Mouse (Mus musculus): ENCODE results near the gene Chn2. TPM values are rescaled to one million over a fixed set of nuclear protein-coding genes. Genes with fewer than 3 reads are reported as not detected.

Chn2 gene
- polyA plus RNA-seq, 1 experiment, result 5.6 TPM

DNA sequence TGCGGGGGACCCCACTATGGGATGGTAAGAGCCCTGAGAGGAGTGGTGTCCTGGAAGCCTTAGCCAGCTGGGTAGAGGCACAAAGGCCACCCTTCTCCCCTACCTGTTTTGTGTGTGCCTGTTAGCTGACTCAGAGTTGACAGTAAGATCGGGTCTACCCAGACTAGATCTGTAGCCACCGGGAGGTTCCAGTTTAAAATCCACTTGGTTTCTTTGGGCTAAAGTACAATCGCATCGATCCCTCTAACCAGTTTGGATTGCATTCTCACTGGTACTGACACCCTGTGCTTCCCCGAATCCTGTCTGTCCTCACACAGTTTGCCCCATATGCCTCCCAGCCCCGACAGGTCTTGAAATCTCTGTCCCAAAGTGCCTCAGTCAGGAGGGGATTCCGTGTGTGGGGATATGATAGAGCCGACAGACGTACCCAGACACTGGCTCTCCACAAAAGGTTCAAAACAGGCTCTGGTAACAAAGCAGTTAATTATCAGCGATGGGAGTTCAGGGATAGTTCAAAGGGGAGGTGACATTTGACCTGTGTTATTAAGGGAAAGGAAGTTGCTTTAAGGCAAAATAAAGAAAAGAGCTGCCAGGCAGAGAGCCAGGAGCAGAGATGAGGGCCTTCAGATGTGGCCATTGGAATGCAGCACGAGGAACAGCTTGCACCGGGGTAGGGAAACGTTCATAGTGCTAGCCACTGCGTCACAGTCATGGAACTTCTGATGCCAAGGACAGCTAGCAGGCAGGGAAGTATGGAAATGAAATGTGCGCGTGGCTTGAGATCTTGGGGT lies 212.2 kb downstream of the Chn2 start:
- Histone ChIP-seq H3K4me3 (ENCODE audit: low read depth, low read length) (no peak overlapping the region), H3K36me3 (ENCODE audit: control insufficient read depth, insufficient read depth, low read length, poor library complexity, severe bottlenecking) (no peaks in the 10 kb centered on the region), H3K4me1 (ENCODE audit: control insufficient read depth, insufficient read depth, low read length) (no peaks in the 10 kb centered on the region), H3K27me3 (ENCODE audit: control insufficient read depth, insufficient read depth, low read length, poor library complexity, severe bottlenecking) (no peaks in the 10 kb centered on the region), H3K27ac (ENCODE audit: insufficient read depth, low read length) (no peak overlapping the region), H3K9ac (ENCODE audit: low read depth, poor library complexity, severe bottlenecking) (no peak overlapping the region), H3K9me3 (replicated peaks; ENCODE audit: control insufficient read depth, insufficient read depth, low read length, poor library complexity, severe bottlenecking) (no peaks in the 10 kb centered on the region)
- no peak for TF ChIP-seq CTCF (IDR thresholded peaks at IDR 0.05; ENCODE audit: low read depth, low read length)
- TF ChIP-seq POLR2A (IDR thresholded peaks at IDR 0.05; ENCODE audit: insufficient read depth, low read length), result no peak
- no peak for TF ChIP-seq EP300 (IDR thresholded peaks at IDR 0.05; ENCODE audit: insufficient read depth, low read depth, low read length)

DNA sequence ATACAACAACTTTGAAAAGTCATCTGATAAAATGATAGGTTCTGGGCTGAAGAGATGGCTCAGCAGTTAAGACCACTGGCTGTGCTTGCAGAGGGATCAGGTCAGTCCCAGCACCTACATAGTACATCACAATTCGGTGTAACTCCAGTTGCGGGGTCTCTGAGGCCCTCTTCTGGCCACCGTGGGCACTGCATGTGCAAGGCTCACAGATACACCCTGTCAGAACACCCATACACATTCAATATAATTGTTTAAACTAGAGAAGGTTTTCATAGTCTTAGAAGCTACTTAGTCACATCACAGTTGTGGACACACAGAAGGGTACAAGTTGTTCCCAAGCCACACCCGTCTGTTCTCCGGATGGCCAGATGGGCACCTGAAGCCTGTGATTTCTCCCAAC lies 213.9 kb downstream of the Chn2 start:
- no peak for TF ChIP-seq POLR2A (IDR thresholded peaks at IDR 0.05; ENCODE audit: insufficient read depth, low read length)
- peak; percentile 73 for TF ChIP-seq CTCF (IDR thresholded peaks at IDR 0.05; ENCODE audit: low read depth, low read length)
- TF ChIP-seq EP300 (IDR thresholded peaks at IDR 0.05; ENCODE audit: insufficient read depth, low read depth, low read length), result no peak
- no peaks in the 10 kb centered on the region for H3K36me3 ChIP-seq (ENCODE audit: control insufficient read depth, insufficient read depth, low read length, poor library complexity, severe bottlenecking)
- no peak overlapping the region for H3K9ac ChIP-seq (ENCODE audit: low read depth, poor library complexity, severe bottlenecking)
- no peaks in the 10 kb centered on the region for H3K27me3 ChIP-seq (ENCODE audit: control insufficient read depth, insufficient read depth, low read length, poor library complexity, severe bottlenecking)
- H3K4me3 ChIP-seq (ENCODE audit: low read depth, low read length), result no peak overlapping the region
- no peaks in the 10 kb centered on the region for H3K4me1 ChIP-seq (ENCODE audit: control insufficient read depth, insufficient read depth, low read length)
- H3K27ac ChIP-seq (ENCODE audit: insufficient read depth, low read length), result no peak overlapping the region
- H3K9me3 ChIP-seq (replicated peaks; ENCODE audit: control insufficient read depth, insufficient read depth, low read length, poor library complexity, severe bottlenecking), result no peaks in the 10 kb centered on the region

DNA sequence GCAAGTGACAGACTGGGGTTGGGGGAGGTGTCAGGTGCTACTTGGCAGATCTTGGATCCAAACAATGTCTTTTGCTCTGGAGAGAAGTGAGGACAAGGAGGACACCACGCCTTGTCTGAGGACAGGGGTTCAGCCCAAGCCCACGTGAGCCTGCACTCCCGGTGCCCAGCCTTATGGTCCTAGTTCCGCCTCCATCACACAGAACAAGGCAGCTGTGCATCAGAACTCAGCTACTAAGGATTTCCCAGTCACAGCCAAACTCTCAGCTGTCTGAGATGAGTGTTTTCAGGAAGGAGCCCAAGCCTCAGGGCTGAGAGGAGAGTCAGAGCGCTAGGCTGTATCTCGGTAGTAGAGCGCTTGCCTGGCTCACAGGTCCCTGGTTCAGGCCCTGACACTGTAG lies 214.5 kb downstream of the Chn2 start:
- Histone ChIP-seq H3K36me3 (ENCODE audit: control insufficient read depth, insufficient read depth, low read length, poor library complexity, severe bottlenecking) (no peaks in the 10 kb centered on the region), H3K27ac (ENCODE audit: insufficient read depth, low read length) (no peak overlapping the region), H3K4me1 (ENCODE audit: control insufficient read depth, insufficient read depth, low read length) (no peaks in the 10 kb centered on the region)

DNA sequence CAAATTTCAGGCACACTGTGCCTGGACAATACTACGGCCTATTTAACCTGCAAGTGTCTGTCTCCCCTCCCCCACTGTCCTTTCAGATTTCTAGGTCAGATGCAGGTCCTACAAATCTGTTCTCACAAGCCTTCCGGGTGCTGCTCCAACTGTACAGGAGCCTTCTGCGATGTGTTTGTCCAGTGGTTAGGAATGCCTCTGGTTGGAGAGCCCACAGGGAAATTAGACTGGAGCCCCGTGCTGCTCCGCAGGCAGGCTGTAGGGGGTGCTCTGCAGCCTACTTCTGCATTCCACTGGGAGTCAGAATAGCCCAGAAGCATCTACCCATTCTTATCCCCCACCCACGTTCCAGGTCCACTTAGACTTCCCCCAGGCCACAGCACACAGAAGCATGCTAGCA lies 215.4 kb downstream of the Chn2 start:
- H3K27ac ChIP-seq (ENCODE audit: insufficient read depth, low read length), result no peak overlapping the region

More for the DNA sequence above, 214.5 kb downstream of the Chn2 start:
- H3K27me3 ChIP-seq (ENCODE audit: control insufficient read depth, insufficient read depth, low read length, poor library complexity, severe bottlenecking), result no peaks in the 10 kb centered on the region
- no peaks in the 10 kb centered on the region for H3K9me3 ChIP-seq (replicated peaks; ENCODE audit: control insufficient read depth, insufficient read depth, low read length, poor library complexity, severe bottlenecking)
- TF ChIP-seq CTCF (IDR thresholded peaks at IDR 0.05; ENCODE audit: low read depth, low read length), result no peak
- TF ChIP-seq EP300 (IDR thresholded peaks at IDR 0.05; ENCODE audit: insufficient read depth, low read depth, low read length), result no peak
- TF ChIP-seq POLR2A (IDR thresholded peaks at IDR 0.05; ENCODE audit: insufficient read depth, low read length), result no peak
- H3K4me3 ChIP-seq (ENCODE audit: low read depth, low read length), result no peak overlapping the region
- no peak overlapping the region for H3K9ac ChIP-seq (ENCODE audit: low read depth, poor library complexity, severe bottlenecking)

DNA sequence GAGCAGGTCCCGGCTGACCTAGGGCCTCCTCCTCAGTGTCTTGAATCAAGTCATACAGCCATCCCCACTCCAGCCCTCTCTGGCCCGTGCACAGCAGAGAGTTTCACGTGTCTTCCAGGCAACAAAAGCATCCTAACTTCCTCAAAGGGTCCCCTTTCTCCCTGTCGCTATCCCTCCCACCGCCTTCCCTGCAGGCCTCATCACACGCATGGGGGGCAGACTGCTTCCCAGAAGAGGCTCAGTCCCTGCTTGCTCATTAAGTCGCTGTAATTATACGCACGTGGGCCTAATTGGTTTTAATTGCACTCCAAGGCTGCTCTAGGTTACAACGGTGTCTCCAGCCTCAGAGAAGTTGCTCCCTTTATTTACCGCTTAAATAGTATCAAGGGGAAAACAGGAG lies 216.0 kb downstream of the Chn2 start:
- Histone ChIP-seq H3K36me3 (ENCODE audit: control insufficient read depth, insufficient read depth, low read length, poor library complexity, severe bottlenecking) (no peaks in the 10 kb centered on the region), H3K9me3 (replicated peaks; ENCODE audit: control insufficient read depth, insufficient read depth, low read length, poor library complexity, severe bottlenecking) (no peaks in the 10 kb centered on the region), H3K27me3 (ENCODE audit: control insufficient read depth, insufficient read depth, low read length, poor library complexity, severe bottlenecking) (no peaks in the 10 kb centered on the region), H3K27ac (ENCODE audit: insufficient read depth, low read length) (no peak overlapping the region), H3K4me3 (ENCODE audit: low read depth, low read length) (no peak overlapping the region), H3K4me1 (ENCODE audit: control insufficient read depth, insufficient read depth, low read length) (no peaks in the 10 kb centered on the region), H3K9ac (ENCODE audit: low read depth, poor library complexity, severe bottlenecking) (no peak overlapping the region)
- TF ChIP-seq POLR2A (IDR thresholded peaks at IDR 0.05; ENCODE audit: insufficient read depth, low read length), result no peak
- no peak for TF ChIP-seq EP300 (IDR thresholded peaks at IDR 0.05; ENCODE audit: insufficient read depth, low read depth, low read length)

More for the DNA sequence above, 215.4 kb downstream of the Chn2 start:
- H3K4me3 ChIP-seq (ENCODE audit: low read depth, low read length), result no peak overlapping the region
- no peak for TF ChIP-seq EP300 (IDR thresholded peaks at IDR 0.05; ENCODE audit: insufficient read depth, low read depth, low read length)
- TF ChIP-seq CTCF (IDR thresholded peaks at IDR 0.05; ENCODE audit: low read depth, low read length), result peak; percentile 63
- no peak for TF ChIP-seq POLR2A (IDR thresholded peaks at IDR 0.05; ENCODE audit: insufficient read depth, low read length)
- H3K9me3 ChIP-seq (replicated peaks; ENCODE audit: control insufficient read depth, insufficient read depth, low read length, poor library complexity, severe bottlenecking), result no peaks in the 10 kb centered on the region
- H3K27me3 ChIP-seq (ENCODE audit: control insufficient read depth, insufficient read depth, low read length, poor library complexity, severe bottlenecking), result no peaks in the 10 kb centered on the region
- H3K4me1 ChIP-seq (ENCODE audit: control insufficient read depth, insufficient read depth, low read length), result no peaks in the 10 kb centered on the region
- no peak overlapping the region for H3K9ac ChIP-seq (ENCODE audit: low read depth, poor library complexity, severe bottlenecking)
- no peaks in the 10 kb centered on the region for H3K36me3 ChIP-seq (ENCODE audit: control insufficient read depth, insufficient read depth, low read length, poor library complexity, severe bottlenecking)

DNA sequence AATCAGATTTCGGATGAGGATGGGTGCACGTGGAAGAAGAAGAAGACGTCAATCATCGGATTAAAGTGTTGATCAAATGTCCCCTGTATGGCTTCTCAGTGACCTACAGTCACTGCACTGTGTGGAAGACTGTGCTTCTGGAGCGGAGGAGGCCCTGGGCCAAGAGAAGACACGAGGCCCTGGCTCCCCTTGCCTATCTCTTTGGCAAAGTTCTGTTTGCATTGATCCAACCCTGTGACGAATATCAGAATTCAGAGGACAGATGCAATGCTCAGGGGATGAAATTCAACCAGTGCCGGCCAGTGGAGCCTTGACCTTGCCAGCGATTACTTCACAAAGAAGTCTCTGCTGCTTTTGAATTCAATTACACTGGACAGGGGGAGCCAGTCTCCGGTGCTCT lies 217.0 kb downstream of the Chn2 start:
- TF ChIP-seq CTCF (IDR thresholded peaks at IDR 0.05; ENCODE audit: low read depth, low read length) (no peak), POLR2A (IDR thresholded peaks at IDR 0.05; ENCODE audit: insufficient read depth, low read length) (no peak), EP300 (IDR thresholded peaks at IDR 0.05; ENCODE audit: insufficient read depth, low read depth, low read length) (no peak)
- Histone ChIP-seq H3K4me1 (ENCODE audit: control insufficient read depth, insufficient read depth, low read length) (no peaks in the 10 kb centered on the region), H3K36me3 (ENCODE audit: control insufficient read depth, insufficient read depth, low read length, poor library complexity, severe bottlenecking) (no peaks in the 10 kb centered on the region), H3K9ac (ENCODE audit: low read depth, poor library complexity, severe bottlenecking) (no peak overlapping the region), H3K4me3 (ENCODE audit: low read depth, low read length) (no peak overlapping the region), H3K27ac (ENCODE audit: insufficient read depth, low read length) (no peak overlapping the region), H3K9me3 (replicated peaks; ENCODE audit: control insufficient read depth, insufficient read depth, low read length, poor library complexity, severe bottlenecking) (no peaks in the 10 kb centered on the region), H3K27me3 (ENCODE audit: control insufficient read depth, insufficient read depth, low read length, poor library complexity, severe bottlenecking) (no peaks in the 10 kb centered on the region)
